Mouse (Mus musculus) cerebellum, postnatal 36 days (tissue): ENCODE data around the gene Mxd3.

ENCODE experiments used
- DNase-seq, 2 experiments: peaks; one replicate each; pipeline ENCODE4 v3.0.0; 2021 to 2022; ENCODE audit warnings: mixed read lengths in 2 of 2

Gene Mxd3

GRCm38 (mm10) chr13:55330567-55331400 is 1.2 kb upstream of the Mxd3 start:
- DNase-seq = no peak

GRCm38 (mm10) chr13:55329109-55329682 is 427 bp downstream of the Mxd3 start:
- DNase-seq = peak in 1 of 2 experiments; percentile 24

GRCm38 (mm10) chr13:55328641-55329040 is 982 bp downstream of the Mxd3 start:
- no peak for DNase-seq

GRCm38 (mm10) chr13:55328171-55328570 is 1.5 kb downstream of the Mxd3 start:
- DNase-seq = no peak

- peak; percentile 85 to 87 for DNase-seq
Observed at GRCm38 (mm10) chr13:55327633-55328032, 2.0 kb downstream of the Mxd3 start.

- no peak for DNase-seq
Observed at GRCm38 (mm10) chr13:55327169-55327568, 2.5 kb downstream of the Mxd3 start.

- no peak for DNase-seq
Observed at GRCm38 (mm10) chr13:55325596-55325995, 4.0 kb downstream of the Mxd3 start.

GRCm38 (mm10) chr13:55322130-55322825 is 7.3 kb downstream of the Mxd3 start:
- DNase-seq = peak; percentile 38 to 53

- DNase-seq = peak; percentile 87 to 90
Observed at GRCm38 (mm10) chr13:55321434-55322129, 8.0 kb downstream of the Mxd3 start, which contains the start of gene Rab24. TSS of gene Rab24 (minus strand) at chr13:55321946.

GRCm38 (mm10) chr13:55319931-55320533 is 9.6 kb downstream of the Mxd3 start, which contains the start of gene Prelid1:
TSS of gene Prelid1 (plus strand) at chr13:55320500.
- DNase-seq = peak; percentile 47 to 49

- DNase-seq = no peak
Observed at GRCm38 (mm10) chr13:55318351-55318750, 11.3 kb downstream of the Mxd3 start.

- DNase-seq = no peak
Observed at GRCm38 (mm10) chr13:55314891-55315412, 14.7 kb downstream of the Mxd3 start.

GRCm38 (mm10) chr13:55313051-55313450 is 16.6 kb downstream of the Mxd3 start:
- DNase-seq = no peak

GRCm38 (mm10) chr13:55312028-55312630 is 17.5 kb downstream of the Mxd3 start:
- DNase-seq = no peak

- DNase-seq = no peak
Observed at GRCm38 (mm10) chr13:55300913-55301312, 28.7 kb downstream of the Mxd3 start.

GRCm38 (mm10) chr13:55296760-55297159 is 32.9 kb downstream of the Mxd3 start:
- DNase-seq = no peak

GRCm38 (mm10) chr13:55288854-55289253 is 40.8 kb downstream of the Mxd3 start:
- DNase-seq = no peak

- no peak for DNase-seq
Observed at GRCm38 (mm10) chr13:55277646-55278045, 52.0 kb downstream of the Mxd3 start.

- DNase-seq = no peak
Observed at GRCm38 (mm10) chr13:55277203-55277602, 52.4 kb downstream of the Mxd3 start.
